Mouse (Mus musculus) hindbrain, embryonic 16.5 days (tissue): Measurements from ENCODE around the gene Rhot2. TPM values are rescaled to one million over a fixed set of nuclear protein-coding genes. Genes with fewer than 3 reads are reported as not detected.

ENCODE experiments used
- ATAC-seq: fragments of 200-750 bp; cut with Nextera tagmentation; 2 replicates; pipeline ENCODE4 v1.8.0; 2017; ENCODE audit warnings: moderate TSS enrichment, moderate library complexity
- H3K27ac ChIP-seq: fragments of 300-500 bp; sonication (generic); 2 replicates; pipeline ENCODE4 v1.5.1; 2014; ENCODE audit warnings: low read depth, mild to moderate bottlenecking, control low read depth, low read length, moderate library complexity
- H3K27me3 ChIP-seq: fragments of 300-500 bp; sonication (generic); replicated peaks from 2 replicates; pipeline ENCODE4 v1.6.1; 2014; ENCODE audit warnings: low read length; ENCODE audit not compliant: control insufficient read depth, insufficient read depth
- H3K36me3 ChIP-seq: fragments of 300-500 bp; sonication (generic); 2 replicates; pipeline ENCODE4 v1.6.1; 2014; ENCODE audit warnings: mild to moderate bottlenecking, low read length, moderate library complexity, mixed read lengths; ENCODE audit not compliant: control insufficient read depth, insufficient read depth
- H3K4me1 ChIP-seq: fragments of 300-500 bp; sonication (generic); 2 replicates; pipeline ENCODE4 v1.6.1; 2014; ENCODE audit warnings: low read depth, low read length; ENCODE audit not compliant: control insufficient read depth, insufficient read depth
- H3K4me2 ChIP-seq: fragments of 300-500 bp; sonication (generic); 2 replicates; pipeline ENCODE4 v1.6.1; 2014; ENCODE audit warnings: mild to moderate bottlenecking, low read length, control low read depth, moderate library complexity
- H3K4me3 ChIP-seq: fragments of 300-500 bp; sonication (generic); 2 replicates; pipeline ENCODE4 v1.5.1; 2014; ENCODE audit warnings: mild to moderate bottlenecking, low read length, control low read depth, moderate library complexity
- H3K9ac ChIP-seq: fragments of 300-500 bp; sonication (generic); 2 replicates; pipeline ENCODE4 v1.6.1; 2014; ENCODE audit warnings: low read depth, mild to moderate bottlenecking, control low read depth, low read length, moderate library complexity
- H3K9me3 ChIP-seq: fragments of 300-500 bp; sonication (generic); 2 replicates; pipeline ENCODE4 v1.6.1; 2014; ENCODE audit warnings: mild to moderate bottlenecking, low read length, moderate library complexity; ENCODE audit not compliant: control insufficient read depth
- WGBS: fragments of 180-500 bp; shearing (Covaris S2); extraction: QIAGEN DNeasy Blood & Tissue Kit; methylation state at CpG from one replicate; pipeline ENCODE4 v1.1.7; 2014; 5-methylcytosine and 5-hydroxymethylcytosine counted together
- polyA plus RNA-seq: library from polyadenylated mRNA; unstranded; fragments of >200 nt; fragmentation: Nextera tagmentation; extraction: Ambion mirVana; gene quantifications from 2 replicates; pipeline ENCODE4 v1.2.1, GENCODE M21; 2015

Rhot2 gene
- polyA plus RNA-seq, 1 experiment from 2014 or later = 20.3 TPM

GRCm38 (mm10) chr17:25881691-25882090 is 37.0 kb upstream of the Rhot2 start:
- Histone ChIP-seq H3K4me2 (no peak overlapping the region), H3K9ac (no peak overlapping the region), H3K4me1 (peaks cover 11% of the 10 kb centered on the region), H3K27me3 (no peaks in the 10 kb centered on the region), H3K27ac (no peak overlapping the region), H3K4me3 (no peak overlapping the region), H3K36me3 (peaks cover 25% of the 10 kb centered on the region), H3K9me3 (no peaks in the 10 kb centered on the region)
- no peak for ATAC-seq
- WGBS = 16% methylated on average over 4 of the region's 4 CpGs

- Histone ChIP-seq H3K36me3 (peaks cover 25% of the 10 kb centered on the region), H3K4me3 (no peak overlapping the region), H3K27me3 (no peaks in the 10 kb centered on the region), H3K9ac (no peak overlapping the region), H3K9me3 (no peaks in the 10 kb centered on the region), H3K27ac (no peak overlapping the region), H3K4me2 (no peak overlapping the region), H3K4me1 (peaks cover 17% of the 10 kb centered on the region)
- ATAC-seq = no peak
- 11% methylated on average over 5 of the region's 5 CpGs for WGBS
Measured at GRCm38 (mm10) chr17:25880913-25881641, 36.4 kb upstream of the Rhot2 start.

- no peak for ATAC-seq
- WGBS = 22% methylated on average over 5 of the region's 5 CpGs
- H3K4me2 ChIP-seq = no peak within 1 kb of the TSS
- no peak within 1 kb of the TSS for H3K4me3 ChIP-seq
- H3K9ac ChIP-seq = no peak within 1 kb of the TSS
- H3K27ac ChIP-seq = no peak within 1 kb of the TSS
- peaks cover 25% of the 10 kb centered on the region for H3K36me3 ChIP-seq
- H3K27me3 ChIP-seq = no peaks in the 10 kb centered on the region
- H3K9me3 ChIP-seq = no peaks in the 10 kb centered on the region
- H3K4me1 ChIP-seq = peaks cover 19% of the 10 kb centered on the region
Measured at GRCm38 (mm10) chr17:25880196-25880910, 35.7 kb upstream of the Rhot2 start, which contains the start of gene Wfikkn1. Gene Wfikkn1, minus strand, starts transcription at chr17:25880858.

GRCm38 (mm10) chr17:25879750-25880149 is 35.1 kb upstream of the Rhot2 start:
- no peak for ATAC-seq
- H3K36me3 ChIP-seq = peaks cover 25% of the 10 kb centered on the region
- peaks cover 19% of the 10 kb centered on the region for H3K4me1 ChIP-seq
- no peak overlapping the region for H3K9ac ChIP-seq
- no peak overlapping the region for H3K4me2 ChIP-seq
- WGBS = 64% methylated on average over 8 of the region's 8 CpGs
- H3K27ac ChIP-seq = no peak overlapping the region
- H3K27me3 ChIP-seq = no peaks in the 10 kb centered on the region
- no peaks in the 10 kb centered on the region for H3K9me3 ChIP-seq
- H3K4me3 ChIP-seq = no peak overlapping the region

GRCm38 (mm10) chr17:25879261-25879660 is 34.6 kb upstream of the Rhot2 start:
- 32% methylated on average over 4 of the region's 4 CpGs for WGBS
- H3K27me3 ChIP-seq = no peaks in the 10 kb centered on the region
- no peak overlapping the region for H3K27ac ChIP-seq
- H3K36me3 ChIP-seq = peaks cover 23% of the 10 kb centered on the region
- H3K9ac ChIP-seq = no peak overlapping the region
- H3K4me2 ChIP-seq = no peak overlapping the region
- H3K4me3 ChIP-seq = no peak overlapping the region
- H3K4me1 ChIP-seq = peaks cover 20% of the 10 kb centered on the region
- H3K9me3 ChIP-seq = no peaks in the 10 kb centered on the region
- no peak for ATAC-seq

GRCm38 (mm10) chr17:25878611-25879180 is 34.0 kb upstream of the Rhot2 start:
- Histone ChIP-seq H3K27ac (no peak overlapping the region), H3K9ac (no peak overlapping the region), H3K36me3 (peaks cover 20% of the 10 kb centered on the region), H3K4me2 (no peak overlapping the region), H3K27me3 (no peaks in the 10 kb centered on the region), H3K9me3 (no peaks in the 10 kb centered on the region), H3K4me3 (no peak overlapping the region), H3K4me1 (peaks cover 26% of the 10 kb centered on the region)
- WGBS = 85% methylated on average over 19 of the region's 19 CpGs
- ATAC-seq = no peak

- H3K27ac ChIP-seq = no peak overlapping the region
- H3K4me1 ChIP-seq = peaks cover 26% of the 10 kb centered on the region
- ATAC-seq = no peak
- no peaks in the 10 kb centered on the region for H3K9me3 ChIP-seq
- WGBS = 92% methylated on average over 32 of the region's 32 CpGs
- no peak overlapping the region for H3K9ac ChIP-seq
- no peak overlapping the region for H3K4me2 ChIP-seq
- no peaks in the 10 kb centered on the region for H3K27me3 ChIP-seq
- H3K36me3 ChIP-seq = peaks cover 15% of the 10 kb centered on the region
- H3K4me3 ChIP-seq = no peak overlapping the region
Measured at GRCm38 (mm10) chr17:25877741-25878610, 33.3 kb upstream of the Rhot2 start.

- Histone ChIP-seq H3K4me2 (no peak overlapping the region), H3K9me3 (no peaks in the 10 kb centered on the region), H3K9ac (no peak overlapping the region), H3K36me3 (peaks cover 15% of the 10 kb centered on the region), H3K27me3 (no peaks in the 10 kb centered on the region), H3K4me1 (peaks cover 26% of the 10 kb centered on the region), H3K27ac (no peak overlapping the region), H3K4me3 (no peak overlapping the region)
- 92% methylated on average over 3 of the region's 3 CpGs for WGBS
- ATAC-seq = no peak
Measured at GRCm38 (mm10) chr17:25877025-25877424, 32.4 kb upstream of the Rhot2 start.
